Mouse (Mus musculus) gastrocnemius, postnatal 14 days (tissue): ENCODE measurements at regions not wholly inside any gene's neighbourhood (a gene's known extent, or its start where the extent isn't known, plus 50 kb on each side); places are given as distances from the start of the nearest gene placed in this dataset.

Source experiments
- DNase-seq: peaks from one replicate; pipeline ENCODE4 v3.0.0; 2021; ENCODE audit warnings: mixed read lengths
- intact Hi-C: fragments of 180-260 bp; cut with DNase I; formaldehyde crosslinking; loops from one replicate; pipeline ENCODE4 v1.15.1; 2025; ENCODE audit warnings: low total_unique reads

DNA sequence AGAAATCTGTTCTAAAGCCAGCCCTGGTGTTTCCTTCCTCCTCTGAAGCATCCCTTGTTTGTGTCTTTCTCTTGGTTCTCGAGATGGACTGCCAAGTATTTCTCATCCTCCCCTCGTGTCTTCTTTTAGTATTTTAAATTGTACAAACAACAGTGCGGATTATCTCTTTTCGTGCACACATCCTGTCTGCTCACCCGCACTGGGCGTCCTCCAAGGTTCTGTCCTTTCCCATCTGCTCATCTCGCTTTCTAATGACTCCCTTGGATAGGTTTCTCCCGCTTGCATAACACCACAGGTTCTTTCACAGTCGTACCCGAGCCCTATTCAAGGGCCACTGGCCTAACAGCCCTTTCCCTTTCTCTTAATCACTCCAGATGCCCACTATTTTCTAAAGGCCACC lies 428.7 kb upstream of the Jarid2 start:
- no peak for DNase-seq
- intact Hi-C loops, result no loop called here

DNA sequence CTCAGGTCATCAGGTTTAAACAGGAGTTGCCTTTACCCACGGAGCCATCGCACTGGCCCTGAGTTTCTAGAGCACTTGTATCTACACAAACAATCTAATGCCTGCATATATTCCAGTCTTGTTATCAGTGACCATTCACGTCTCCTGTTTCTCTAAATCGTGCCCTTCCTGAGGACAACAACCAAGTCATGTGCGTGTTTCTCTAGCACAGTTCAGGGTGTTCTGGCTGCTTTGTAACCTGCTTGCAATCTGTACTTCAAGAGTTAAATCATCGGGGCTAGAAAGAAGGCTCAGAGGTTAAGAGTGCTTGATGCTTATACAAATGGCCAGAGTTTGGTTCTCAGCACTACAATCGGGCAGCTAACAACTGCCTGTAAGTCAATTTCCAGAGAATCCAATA lies 428.1 kb upstream of the Jarid2 start:
- no peak for DNase-seq
- intact Hi-C loops, result no loop called here

- peak; percentile 81 for DNase-seq
- intact Hi-C loops, result no loop called here
Measured at GRCm38 (mm10) chr13:44301936-44302335, 427.3 kb upstream of the Jarid2 start.

DNA sequence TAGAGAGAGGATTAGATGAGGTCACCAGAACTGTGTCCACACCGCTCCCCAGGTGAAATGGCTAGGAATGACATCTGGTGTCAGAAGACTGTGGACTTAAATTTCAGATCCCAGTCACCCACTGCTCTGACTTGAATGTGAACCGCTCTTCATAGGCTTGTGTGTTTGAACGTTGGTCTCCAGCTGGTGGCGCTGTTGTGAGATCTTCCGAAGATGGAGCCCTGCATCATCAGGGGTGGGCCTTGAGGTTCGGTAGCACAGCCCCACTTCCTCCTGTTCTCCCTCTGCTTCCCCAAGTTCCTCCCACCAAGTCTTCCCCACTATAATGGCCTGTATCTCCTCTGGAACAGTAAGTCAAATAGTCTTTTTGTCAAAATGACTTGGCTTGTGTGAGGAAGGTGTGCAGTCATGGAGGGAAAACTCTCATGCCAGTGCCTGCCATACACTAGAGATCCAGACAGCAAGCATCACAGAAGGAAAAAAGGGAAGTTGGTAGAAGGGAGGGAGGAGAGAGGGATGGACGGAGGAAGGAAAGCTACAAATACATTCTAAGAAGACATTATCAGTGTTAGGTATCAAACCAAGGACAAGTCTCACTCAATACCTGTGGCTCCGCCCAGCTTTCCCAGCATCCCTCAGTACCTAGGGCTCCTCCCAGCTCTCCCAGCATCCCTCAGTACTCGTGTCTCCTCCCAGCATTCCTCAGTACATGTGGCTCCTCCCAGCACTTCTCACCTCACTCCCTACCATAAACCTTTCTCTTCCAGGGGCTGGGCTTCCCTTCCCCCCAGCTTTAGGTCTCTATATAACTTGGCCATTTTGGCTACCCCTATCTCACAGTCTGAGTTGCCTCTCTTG lies 423.9 kb upstream of the Jarid2 start:
- DNase-seq, result no peak
- intact Hi-C loops, result no loop called here

GRCm38 (mm10) chr13:44306275-44307050 lies 422.8 kb upstream of the Jarid2 start:
- intact Hi-C loops, result no loop called here
- DNase-seq, result peak; percentile 80

- intact Hi-C loops, result no loop called here
- DNase-seq, result no peak
Measured at GRCm38 (mm10) chr13:44308227-44308626, 421.0 kb upstream of the Jarid2 start.

GRCm38 (mm10) chr13:44312237-44312636 lies 417.0 kb upstream of the Jarid2 start:
- DNase-seq, result no peak
- intact Hi-C loops, result no loop called here

GRCm38 (mm10) chr13:44316747-44317446 lies 412.4 kb upstream of the Jarid2 start:
- intact Hi-C loops, result no loop called here
- peak; percentile 62 for DNase-seq

- intact Hi-C loops, result no loop called here
- DNase-seq, result no peak
Measured at GRCm38 (mm10) chr13:44317596-44317995, 411.7 kb upstream of the Jarid2 start.

- intact Hi-C loops, result no loop called here
- no peak for DNase-seq
Measured at GRCm38 (mm10) chr13:44319101-44319500, 410.2 kb upstream of the Jarid2 start.

GRCm38 (mm10) chr13:44319511-44319910 lies 409.8 kb upstream of the Jarid2 start:
- intact Hi-C loops, result no loop called here
- no peak for DNase-seq

DNA sequence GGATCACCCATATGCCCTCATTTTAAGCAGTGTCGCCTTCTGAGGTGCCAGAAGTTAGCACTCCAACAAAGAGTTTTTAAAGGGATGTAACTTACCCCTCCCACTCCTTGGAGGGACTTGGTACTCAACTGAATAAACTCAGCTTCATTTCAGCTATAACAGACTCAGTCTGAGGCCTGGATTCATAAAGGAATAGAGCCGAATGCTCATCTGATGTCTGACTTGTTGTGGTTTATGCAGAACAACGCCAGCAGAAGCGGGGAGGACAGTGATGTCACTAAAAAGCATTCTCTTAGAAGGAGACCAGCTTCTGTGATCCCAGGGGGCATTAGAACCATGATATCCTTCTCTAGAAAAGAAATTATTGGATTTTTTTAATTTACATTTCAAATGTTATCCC lies 409.0 kb upstream of the Jarid2 start:
- intact Hi-C loops, result no loop called here

DNA sequence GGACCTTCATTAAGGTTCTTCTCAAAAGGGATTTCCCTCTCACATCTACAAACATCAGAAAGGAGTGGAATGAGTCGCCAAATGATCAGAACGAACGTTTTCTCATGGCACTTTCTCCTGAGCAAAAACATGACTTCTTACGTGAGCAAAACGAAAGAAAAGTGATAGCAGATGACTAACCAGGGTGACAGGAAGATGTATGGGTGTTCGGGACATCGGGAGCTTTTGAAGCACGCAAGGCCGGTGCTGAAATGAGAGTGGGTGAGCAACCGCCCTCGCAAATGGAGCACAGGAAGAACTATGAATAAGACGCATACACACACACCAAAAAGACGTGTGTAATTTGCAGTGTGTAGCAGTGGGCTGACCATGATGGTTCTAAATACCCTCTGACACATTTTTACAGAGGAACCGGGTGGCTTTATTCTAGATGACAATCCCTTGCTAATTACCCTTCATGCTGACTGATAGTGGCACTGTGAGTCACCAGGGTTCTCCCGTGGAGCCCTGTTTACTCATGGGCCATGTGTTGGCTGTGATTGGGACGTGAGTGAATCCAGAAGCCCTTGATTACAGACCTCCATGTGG lies 408.2 kb upstream of the Jarid2 start:
- DNase-seq, result no peak
- intact Hi-C loops, result no loop called here

More for the DNA sequence above, 409.0 kb upstream of the Jarid2 start:
- DNase-seq, result no peak

DNA sequence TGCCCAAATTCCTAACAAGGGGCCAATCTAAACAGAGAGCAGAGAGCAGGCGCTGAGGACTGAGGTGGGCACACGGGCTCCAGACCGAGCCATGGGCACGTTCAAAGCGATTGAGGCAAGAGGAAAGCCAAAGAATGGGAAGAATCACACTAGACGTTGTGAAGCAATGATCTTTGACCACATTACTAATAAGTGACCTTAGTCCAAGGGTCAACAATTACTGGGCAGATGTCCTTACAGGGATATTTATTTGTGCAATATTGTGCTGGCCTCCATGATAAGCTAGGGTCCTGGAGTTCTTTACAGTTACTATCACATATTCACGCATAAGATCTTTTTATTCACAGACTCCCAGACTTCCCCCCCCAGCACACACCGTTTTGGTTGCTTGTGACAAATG lies 400.9 kb upstream of the Jarid2 start:
- DNase-seq, result no peak

GRCm38 (mm10) chr13:44329161-44329560 lies 400.1 kb upstream of the Jarid2 start:
- intact Hi-C loops, result no loop called here
- no peak for DNase-seq

More for the DNA sequence above, 400.9 kb upstream of the Jarid2 start:
- intact Hi-C loops, result no loop called here

DNA sequence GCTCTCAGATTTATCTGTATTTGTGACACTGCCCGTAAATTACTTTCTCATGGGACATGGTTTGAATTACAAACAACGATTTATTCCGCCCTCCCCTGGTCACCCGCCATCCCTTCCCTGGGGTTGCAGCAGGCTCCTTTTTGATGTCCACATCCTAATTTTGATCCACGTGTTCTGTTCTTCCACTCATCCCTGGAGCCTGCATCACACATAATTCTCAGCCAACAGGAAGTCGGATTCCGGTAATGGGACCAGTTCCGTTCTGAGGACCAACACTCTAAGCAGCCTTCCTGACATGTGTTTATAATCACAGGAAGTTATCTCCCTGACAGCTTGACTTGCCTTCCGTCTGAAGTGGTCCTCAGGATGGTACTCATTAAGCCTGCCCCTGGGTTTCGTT lies 399.6 kb upstream of the Jarid2 start:
- peak; percentile 20 for DNase-seq
- intact Hi-C loops, result no loop called here

GRCm38 (mm10) chr13:44332716-44333240 lies 396.5 kb upstream of the Jarid2 start:
- no peak for DNase-seq
- intact Hi-C loops, result no loop called here

DNA sequence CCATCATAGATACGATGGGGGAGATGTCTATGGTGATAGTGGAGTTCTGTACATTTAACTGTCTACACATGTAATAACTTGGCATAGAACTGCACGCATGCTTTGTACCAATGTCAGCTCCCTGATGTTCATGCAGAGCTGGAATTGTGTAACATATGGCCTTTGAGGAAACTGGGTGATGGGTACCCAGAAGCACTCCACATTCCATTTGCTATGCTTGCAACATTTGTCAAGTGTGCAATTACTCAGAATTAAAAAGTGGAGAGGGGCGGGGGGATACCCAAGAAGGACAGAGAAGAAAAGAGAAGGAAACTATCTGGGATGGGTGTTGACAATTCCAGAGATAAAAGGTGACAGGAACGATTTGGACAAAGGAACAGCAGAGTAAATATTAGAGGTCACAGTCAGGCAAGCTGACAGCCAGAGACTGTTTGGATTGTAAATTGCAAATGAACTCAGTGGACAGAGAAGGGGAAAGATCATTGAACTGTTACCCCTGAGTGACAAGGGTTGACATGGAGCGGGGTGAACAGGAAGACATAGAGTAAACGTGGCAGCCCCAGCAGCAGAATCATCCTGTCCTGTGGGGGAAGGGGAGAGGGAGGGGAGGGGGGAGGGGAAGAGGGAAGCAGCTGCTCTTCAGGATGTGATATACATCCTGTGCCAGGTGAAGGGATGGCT lies 390.1 kb upstream of the Jarid2 start:
- intact Hi-C loops, result no loop called here
- no peak for DNase-seq

- no peak for DNase-seq
- intact Hi-C loops, result no loop called here
Measured at GRCm38 (mm10) chr13:44345094-44345493, 384.2 kb upstream of the Jarid2 start.
